Mouse (Mus musculus) stomach, postnatal 0 days (tissue): ENCODE data around the gene Klc3. TPM values are rescaled to one million over a fixed set of nuclear protein-coding genes. Genes with fewer than 3 reads are reported as not detected.

Experiments
- ATAC-seq: fragments of 200-750 bp; cut with Nextera tagmentation; 2 replicates; pipeline ENCODE4 v1.8.0; 2017; ENCODE audit not compliant: low FRiP score, low TSS enrichment
- DNase-seq: peaks from one replicate; pipeline ENCODE4 v3.0.0-alpha.2; 2016; ENCODE audit warnings: low spot score
- H3K27ac ChIP-seq: fragments of 300-500 bp; sonication (generic); replicated peaks from 2 replicates; pipeline ENCODE4 v1.5.1; 2014; ENCODE audit warnings: mild to moderate bottlenecking, control low read depth
- H3K27me3 ChIP-seq: fragments of 300-500 bp; sonication (generic); 2 replicates; pipeline ENCODE4 v1.6.1; 2014; ENCODE audit warnings: low read length; ENCODE audit not compliant: control insufficient read depth, insufficient read depth
- H3K36me3 ChIP-seq: fragments of 300-500 bp; sonication (generic); 2 replicates; pipeline ENCODE4 v1.6.1; 2014; ENCODE audit warnings: low read length, mixed read lengths; ENCODE audit not compliant: control insufficient read depth, insufficient read depth
- H3K4me1 ChIP-seq: fragments of 300-500 bp; sonication (generic); replicated peaks from 2 replicates; pipeline ENCODE4 v1.6.1; 2014; ENCODE audit warnings: antibody characterized with exemption; ENCODE audit not compliant: control insufficient read depth, insufficient read depth
- H3K4me2 ChIP-seq: fragments of 300-500 bp; sonication (generic); replicated peaks from 2 replicates; pipeline ENCODE4 v1.6.1; 2014; ENCODE audit warnings: low read depth, mild to moderate bottlenecking, control low read depth, moderate library complexity
- H3K4me3 ChIP-seq: fragments of 300-500 bp; sonication (generic); 2 replicates; pipeline ENCODE4 v1.5.1; 2014; ENCODE audit warnings: low read depth, low read length, control low read depth
- H3K9ac ChIP-seq: fragments of 300-500 bp; sonication (generic); 2 replicates; pipeline ENCODE4 v1.6.1; 2014; ENCODE audit warnings: mild to moderate bottlenecking, low read length, control low read depth, mixed read lengths
- H3K9me3 ChIP-seq: fragments of 300-500 bp; sonication (generic); 2 replicates; pipeline ENCODE4 v1.6.1; 2016; ENCODE audit warnings: low read length; ENCODE audit not compliant: control insufficient read depth
- CTCF ChIP-seq: IDR thresholded peaks from 2 replicates; pipeline ENCODE4 v1.5.1; 2016; ENCODE audit warnings: antibody characterized with exemption, low read depth, mild to moderate bottlenecking, moderate library complexity
- EP300 ChIP-seq: optimal IDR thresholded peaks from 2 replicates; pipeline ENCODE3; 2016; ENCODE audit warnings: antibody characterized with exemption
- WGBS: fragments of 180-500 bp; shearing (Covaris S2); extraction: QIAGEN DNeasy Blood & Tissue Kit; methylation state at CpG from one replicate; pipeline ENCODE4 v1.1.7; 2014; 5-methylcytosine and 5-hydroxymethylcytosine counted together
- polyA plus RNA-seq: library from polyadenylated mRNA; unstranded; fragments of >200 nt; fragmentation: Nextera tagmentation; extraction: Ambion mirVana; gene quantifications from 2 replicates; pipeline ENCODE4 v1.2.1, GENCODE M21; 2015

The Klc3 gene
- polyA plus RNA-seq, 1 experiment from 2014 or later, result 24.3 TPM

DNA sequence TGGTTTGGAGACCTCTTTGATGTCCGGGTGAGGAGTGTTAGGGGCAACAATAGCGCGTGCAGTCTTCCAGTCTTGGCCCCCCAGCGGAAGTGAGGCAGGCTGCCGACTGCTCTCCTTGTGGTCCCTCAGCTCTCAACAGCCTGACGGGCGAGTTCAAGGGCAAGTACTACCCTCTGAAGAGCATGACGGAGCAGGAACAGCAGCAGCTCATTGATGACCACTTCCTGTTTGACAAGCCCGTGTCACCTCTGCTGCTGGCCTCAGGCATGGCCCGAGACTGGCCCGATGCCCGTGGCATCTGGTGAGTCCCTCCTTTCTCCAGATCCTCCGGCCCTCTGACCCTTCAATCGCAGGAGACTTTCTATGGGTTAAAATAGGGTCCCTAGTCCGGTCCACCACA lies 12.7 kb upstream of the Klc3 start:
- no peak overlapping the region for H3K27ac ChIP-seq
- no peaks in the 10 kb centered on the region for H3K9me3 ChIP-seq
- H3K36me3 ChIP-seq, result no peaks in the 10 kb centered on the region
- 61% methylated on average over 15 of the region's 15 CpGs for WGBS
- TF ChIP-seq CTCF, result no peak
- no peak for TF ChIP-seq EP300
- H3K9ac ChIP-seq, result no peak overlapping the region
- H3K27me3 ChIP-seq, result no peaks in the 10 kb centered on the region
- DNase-seq (no peak), ATAC-seq (no peak)
- no peak overlapping the region for H3K4me2 ChIP-seq
- H3K4me1 ChIP-seq, result no peaks in the 10 kb centered on the region
- no peak overlapping the region for H3K4me3 ChIP-seq

DNA sequence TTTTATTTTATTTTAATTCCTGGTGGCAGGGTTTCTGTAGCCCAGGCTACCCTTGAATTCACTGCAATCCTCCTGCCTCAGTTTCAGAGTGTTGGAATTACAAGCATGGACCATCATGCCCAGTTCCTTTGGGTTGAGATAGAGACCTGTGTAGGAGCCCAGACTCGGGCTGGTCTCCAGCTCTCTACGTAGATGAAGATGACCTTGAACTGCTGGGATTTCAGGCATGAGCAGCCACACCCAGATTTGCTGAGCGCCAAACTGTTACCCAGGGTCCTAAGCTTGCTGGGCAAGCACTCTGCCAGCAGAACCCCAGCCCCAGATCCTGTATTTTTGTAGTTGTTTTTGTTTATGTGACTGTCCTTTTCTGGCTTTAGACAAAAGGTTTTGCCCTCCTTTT lies 9.6 kb upstream of the Klc3 start:
- ATAC-seq, result no peak
- 66% methylated on average over 3 of the region's 3 CpGs for WGBS
- no peak for TF ChIP-seq CTCF
- no peak for TF ChIP-seq EP300

DNA sequence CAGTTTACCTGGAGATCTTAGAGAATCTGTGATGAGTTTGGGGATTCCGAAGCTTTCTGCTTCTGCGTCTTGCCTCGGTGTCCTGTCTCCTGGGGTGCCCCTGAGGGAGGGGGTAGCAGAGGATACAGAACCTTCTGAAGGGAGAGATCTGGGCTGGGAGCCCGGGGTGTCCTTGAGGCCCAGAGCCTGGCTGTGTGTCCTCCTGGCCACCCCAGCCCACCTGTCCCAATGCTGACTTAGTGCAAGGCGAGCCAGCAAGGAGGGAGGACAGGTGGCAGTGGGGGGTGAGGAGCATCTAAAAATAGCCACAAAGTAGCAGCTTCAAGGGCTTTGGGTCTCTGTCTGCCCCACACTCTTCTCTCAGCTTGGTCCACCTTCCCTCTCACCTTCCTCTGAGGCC lies 7.9 kb upstream of the Klc3 start:
- H3K4me3 ChIP-seq, result no peak overlapping the region
- H3K36me3 ChIP-seq, result no peaks in the 10 kb centered on the region
- 67% methylated on average over 5 of the region's 5 CpGs for WGBS
- no peaks in the 10 kb centered on the region; the same call in 1 of the 2 replicates for H3K27me3 ChIP-seq
- no peaks in the 10 kb centered on the region for H3K9me3 ChIP-seq
- no peak overlapping the region for H3K9ac ChIP-seq
- no peaks in the 10 kb centered on the region for H3K4me1 ChIP-seq
- no peak overlapping the region for H3K27ac ChIP-seq
- DNase-seq, result no peak
- no peak for ATAC-seq
- TF ChIP-seq EP300 (no peak), CTCF (no peak)
- no peak overlapping the region for H3K4me2 ChIP-seq

More for the DNA sequence above, 9.6 kb upstream of the Klc3 start:
- H3K4me2 ChIP-seq, result no peak overlapping the region
- no peaks in the 10 kb centered on the region for H3K36me3 ChIP-seq
- no peak overlapping the region for H3K27ac ChIP-seq
- H3K27me3 ChIP-seq, result no peaks in the 10 kb centered on the region; the same call in 1 of the 2 replicates
- no peak overlapping the region for H3K4me3 ChIP-seq
- H3K9ac ChIP-seq, result no peak overlapping the region
- no peaks in the 10 kb centered on the region for H3K9me3 ChIP-seq
- no peak for DNase-seq
- H3K4me1 ChIP-seq, result no peaks in the 10 kb centered on the region

DNA sequence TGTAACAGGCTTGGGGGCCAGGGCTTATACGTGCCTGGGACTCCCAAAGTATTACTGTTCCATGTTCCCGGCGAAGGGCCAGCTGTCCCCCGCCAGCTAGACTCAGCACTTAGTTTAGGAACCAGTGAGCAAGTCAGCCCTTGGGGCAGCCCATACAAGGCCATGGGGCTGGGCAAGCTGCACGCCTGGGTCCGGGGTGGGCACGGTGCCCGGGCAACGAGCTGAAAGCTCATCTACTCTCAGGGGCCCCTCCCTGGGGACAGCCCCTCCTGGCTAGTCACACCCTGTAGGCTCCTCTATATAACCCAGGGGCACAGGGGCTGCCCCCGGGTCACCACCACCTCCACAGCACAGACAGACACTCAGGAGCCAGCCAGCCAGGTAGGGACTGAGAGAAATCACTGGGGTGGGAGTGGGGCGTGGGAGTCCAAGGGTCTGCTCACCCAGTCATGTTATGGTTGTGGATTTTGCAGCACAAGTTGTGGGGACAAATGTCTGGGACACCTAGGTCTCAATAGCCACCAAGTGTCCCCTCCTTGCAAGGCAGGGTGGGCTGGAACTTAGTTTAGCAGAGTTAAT lies 7.0 kb upstream of the Klc3 start:
- no peak for DNase-seq
- peak overlapping the region; percentile 27; the same call in 1 of the 2 replicates for H3K4me2 ChIP-seq
- peak overlapping the region; percentile 8; the same call in 1 of the 2 replicates for H3K4me3 ChIP-seq
- WGBS, result 68% methylated on average over 11 of the region's 11 CpGs
- peak; percentile 48; the same call in 1 of the 2 replicates for ATAC-seq
- no peaks in the 10 kb centered on the region; the same call in 1 of the 2 replicates for H3K27me3 ChIP-seq
- no peaks in the 10 kb centered on the region for H3K36me3 ChIP-seq
- peak overlapping the region; percentile 24; the same call in 1 of the 2 replicates for H3K27ac ChIP-seq
- no peaks in the 10 kb centered on the region for H3K4me1 ChIP-seq
- H3K9me3 ChIP-seq, result no peaks in the 10 kb centered on the region
- H3K9ac ChIP-seq, result no peak overlapping the region
- TF ChIP-seq CTCF, result no peak
- no peak for TF ChIP-seq EP300

DNA sequence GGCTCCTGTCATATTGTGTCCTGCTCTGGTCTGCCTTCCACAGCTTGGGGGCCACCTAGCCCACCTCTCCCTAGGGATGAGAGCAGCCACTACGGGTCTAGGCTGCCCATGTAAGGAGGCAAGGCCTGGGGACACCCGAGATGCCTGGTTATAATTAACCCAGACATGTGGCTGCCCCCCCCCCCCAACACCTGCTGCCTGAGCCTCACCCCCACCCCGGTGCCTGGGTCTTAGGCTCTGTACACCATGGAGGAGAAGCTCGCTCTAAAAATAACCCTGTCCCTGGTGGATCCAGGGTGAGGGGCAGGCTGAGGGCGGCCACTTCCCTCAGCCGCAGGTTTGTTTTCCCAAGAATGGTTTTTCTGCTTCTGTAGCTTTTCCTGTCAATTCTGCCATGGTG lies 5.8 kb upstream of the Klc3 start:
- TF ChIP-seq EP300 (no peak), CTCF (no peak)
- no peak overlapping the region for H3K4me3 ChIP-seq
- no peaks in the 10 kb centered on the region for H3K9me3 ChIP-seq
- DNase-seq (no peak), ATAC-seq (no peak; the same call in 1 of the 2 replicates)
- H3K4me1 ChIP-seq, result no peaks in the 10 kb centered on the region
- H3K9ac ChIP-seq, result no peak overlapping the region
- H3K27ac ChIP-seq, result no peak overlapping the region
- 62% methylated on average over 6 of the region's 6 CpGs for WGBS
- H3K36me3 ChIP-seq, result no peaks in the 10 kb centered on the region
- H3K4me2 ChIP-seq, result no peak overlapping the region
- H3K27me3 ChIP-seq, result no peaks in the 10 kb centered on the region; the same call in 1 of the 2 replicates

DNA sequence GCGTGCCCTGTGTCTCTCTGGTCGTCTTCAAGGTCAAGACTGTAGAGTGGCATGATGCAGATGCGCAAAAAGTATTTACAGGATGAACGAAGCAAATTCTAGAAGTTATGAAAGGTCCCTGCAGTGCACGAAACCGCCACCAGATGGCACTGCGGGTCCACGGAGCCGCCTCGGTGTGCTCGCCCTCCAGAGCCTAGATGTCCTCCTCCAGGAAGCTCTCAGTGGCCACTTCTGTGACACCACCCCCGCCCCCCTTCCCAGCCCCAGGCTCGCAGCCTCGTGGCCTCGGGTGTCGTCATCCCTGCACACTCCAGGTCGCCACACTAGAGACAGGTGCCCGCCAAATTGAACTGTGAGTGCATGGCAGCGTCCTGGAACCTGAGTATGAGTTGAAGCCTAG lies 1.5 kb upstream of the Klc3 start:
- 3% methylated on average over 19 of the region's 19 CpGs for WGBS

More for the DNA sequence above, 1.5 kb upstream of the Klc3 start:
- no peak overlapping the region for H3K4me3 ChIP-seq
- H3K4me2 ChIP-seq, result peak overlapping the region; percentile 23; the same call in 1 of the 2 replicates
- H3K4me1 ChIP-seq, result no peaks in the 10 kb centered on the region
- H3K9ac ChIP-seq, result no peak overlapping the region
- H3K27ac ChIP-seq, result no peak overlapping the region
- DNase-seq (peak; percentile 87), ATAC-seq (peak; percentile 43)
- H3K36me3 ChIP-seq, result no peaks in the 10 kb centered on the region
- no peaks in the 10 kb centered on the region for H3K9me3 ChIP-seq
- TF ChIP-seq CTCF (peak; percentile 97), EP300 (no peak)
- H3K27me3 ChIP-seq, result no peaks in the 10 kb centered on the region; the same call in 1 of the 2 replicates
